Mouse (Mus musculus) left cerebral cortex, postnatal 14 days (tissue): ENCODE results near the gene Mms19. TPM values are rescaled to one million over a fixed set of nuclear protein-coding genes. Genes with fewer than 3 reads are reported as not detected.
A peak's percentile ranks its signal among the peaks of the same experiment; 100 is the strongest.

ENCODE experiments used
- DNase-seq, 2 experiments: peaks; one replicate each; pipeline ENCODE4 v3.0.0; 2021 to 2022; ENCODE audit warnings: low spot score in 2 of 2, mixed read lengths in 1 of 2
- intact Hi-C: fragments of 180-260 bp; cut with DNase I; formaldehyde crosslinking; loops from one replicate; pipeline ENCODE4 v1.15.1; 2025
- long read RNA-seq, 2 experiments: library from polyadenylated mRNA; stranded (forward); transcript quantifications; one replicate each; pipeline ENCODE4 v2.0.0; 2021
- total RNA-seq, 2 experiments: library from RNA; stranded (reverse); gene quantifications; 2 replicates each; pipeline ENCODE4 v1.2.3; 2021

The Mms19 gene
- 10 to 100 TPM; 26.7 to 35.6 TPM for total RNA-seq
- long read RNA-seq, experiment 1, full-length matches to known transcripts, result 5 of 28 reads
- long read RNA-seq, experiment 1, partial matches to known transcripts, result 3 of 28 reads
- long read RNA-seq, experiment 1, other reads (novel, unspliced or antisense), result 20 of 28 reads
- long read RNA-seq, experiment 2, full-length matches to known transcripts, result 2 of 15 reads
- long read RNA-seq, experiment 2, partial matches to known transcripts, result 1 of 15 reads
- long read RNA-seq, experiment 2, other reads (novel, unspliced or antisense), result 12 of 15 reads

DNA sequence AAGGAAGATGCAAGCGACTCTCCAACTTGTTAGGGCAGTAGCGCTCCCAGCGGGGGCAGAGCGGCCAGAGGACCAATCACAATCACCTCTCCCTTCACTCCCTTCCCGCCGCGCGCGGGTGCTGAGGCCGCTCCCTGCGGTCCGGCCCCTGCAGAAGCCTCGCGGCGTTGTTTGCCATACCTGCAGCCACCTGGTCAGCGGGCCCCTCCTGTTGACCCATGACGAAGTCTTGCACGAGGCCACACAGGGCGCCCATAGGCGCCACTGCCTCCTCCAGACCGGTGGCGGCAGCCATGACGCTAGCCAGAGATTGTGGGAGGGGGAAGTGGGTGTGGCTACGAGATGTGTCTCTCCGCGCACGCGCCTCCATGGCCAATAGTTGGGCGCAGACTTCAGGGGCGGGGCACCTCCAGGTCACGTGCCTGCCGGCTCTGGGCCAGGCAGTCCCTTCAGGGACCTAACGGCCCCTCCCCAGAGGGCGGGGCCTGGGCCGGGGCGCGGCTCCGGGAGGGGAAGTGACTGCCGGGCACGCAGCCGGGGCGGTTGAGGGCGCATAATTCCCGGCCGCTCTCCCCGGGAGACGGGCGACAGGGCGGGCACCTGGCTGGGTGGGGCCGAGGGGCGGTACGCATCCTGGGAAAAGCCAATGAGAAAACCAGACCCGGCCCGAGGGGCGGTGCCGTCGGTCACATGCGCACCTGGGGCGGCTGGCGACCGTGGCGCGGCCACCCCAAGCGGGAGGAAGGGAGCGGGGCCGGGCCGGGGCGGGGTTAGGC is at the start of gene Mms19:
Gene Mms19 (minus strand): TSS at position 339 of the 776 bp plus-strand sequence.
- intact Hi-C loops, result loop anchor here (5.0 kb wide), 1 partner anchor 36 kb away; no protein-coding TSS in a partner anchor
- peak; percentile 99 for DNase-seq

DNA sequence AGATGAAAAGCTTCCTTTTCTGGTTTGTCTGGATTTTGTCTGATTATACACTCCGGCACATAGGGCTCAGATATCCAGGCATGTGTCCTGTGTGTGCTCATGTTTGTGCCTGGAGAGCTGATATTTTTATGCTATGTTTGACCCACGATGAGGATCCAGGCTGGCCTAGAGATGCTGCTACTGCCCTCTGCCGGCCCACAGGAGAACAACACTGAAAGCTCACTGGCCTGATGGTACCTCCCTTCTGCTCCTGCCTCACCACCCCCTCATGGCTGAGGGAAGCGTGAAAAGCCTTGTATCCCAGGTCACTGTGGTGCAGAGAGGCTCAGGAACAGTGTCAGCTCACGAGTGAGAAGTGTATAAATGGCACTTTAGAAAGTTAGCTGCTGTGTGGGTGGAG is 45.2 kb upstream of the Mms19 start:
- DNase-seq, result peak; percentile 85 to 89
- intact Hi-C loops, result loop anchor here (5.0 kb wide), 2 partner anchors 74 to 129 kb away; partner anchors contain the start of gene Rrp12

DNA sequence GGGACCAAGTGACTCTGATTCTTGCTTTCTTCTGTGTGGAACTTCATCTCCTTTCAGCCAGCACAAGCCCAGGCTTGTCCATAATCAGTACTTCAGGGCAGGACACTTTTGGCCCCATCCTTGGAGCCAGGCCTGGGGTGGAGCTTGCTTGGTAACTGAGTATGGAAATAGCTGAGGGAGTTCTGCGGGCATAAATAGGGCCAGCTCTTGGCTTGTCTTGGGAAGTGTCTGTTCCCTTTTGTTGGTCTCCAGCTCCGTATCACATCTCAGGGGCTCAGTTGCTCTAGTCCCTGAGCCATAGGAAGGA is 41.5 kb upstream of the Mms19 start:
- DNase-seq, result no peak
- intact Hi-C loops, result no loop called here

DNA sequence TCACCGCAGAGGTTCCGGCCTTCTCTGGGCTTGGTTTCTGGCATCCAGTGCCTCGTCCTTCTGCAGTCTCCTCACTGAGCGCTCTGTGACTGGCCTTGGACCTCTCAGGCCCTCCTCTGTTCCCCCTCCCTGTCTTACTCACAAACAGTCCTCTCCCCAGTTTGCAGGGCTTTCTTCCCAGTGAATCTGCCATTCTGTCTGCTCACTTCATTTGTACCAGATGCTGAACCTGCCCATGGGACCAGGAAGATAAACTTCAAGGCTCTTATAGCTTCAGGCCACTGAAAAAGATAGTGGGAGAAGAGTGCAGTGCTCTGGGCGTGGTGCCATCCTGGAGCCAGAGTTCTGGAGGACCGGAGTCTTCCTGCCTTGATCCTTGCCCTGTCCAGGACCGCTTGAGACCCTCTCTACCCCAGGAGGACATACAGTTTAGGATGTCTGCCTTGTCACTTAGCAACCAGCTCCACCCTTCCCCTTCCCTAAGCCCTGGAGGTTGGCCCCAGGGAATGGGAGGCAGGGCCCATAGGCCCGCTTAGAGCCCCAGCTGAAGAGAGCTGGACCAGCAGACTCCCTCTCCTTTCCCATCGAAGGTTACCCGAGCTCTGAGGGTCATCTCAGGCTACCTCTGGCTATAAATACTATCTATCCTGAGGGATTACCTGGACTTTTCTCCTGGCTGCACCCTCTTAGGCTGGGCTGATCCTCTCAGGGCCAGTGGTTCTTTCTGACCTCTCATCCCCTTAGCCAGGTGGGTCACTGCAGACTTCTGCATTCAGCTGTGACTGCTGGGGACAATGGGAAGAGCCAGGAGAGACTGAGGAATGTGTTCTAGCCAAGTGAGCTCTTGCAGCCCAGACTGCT is 41.0 kb upstream of the Mms19 start:
- DNase-seq, result no peak
- intact Hi-C loops, result no loop called here

DNA sequence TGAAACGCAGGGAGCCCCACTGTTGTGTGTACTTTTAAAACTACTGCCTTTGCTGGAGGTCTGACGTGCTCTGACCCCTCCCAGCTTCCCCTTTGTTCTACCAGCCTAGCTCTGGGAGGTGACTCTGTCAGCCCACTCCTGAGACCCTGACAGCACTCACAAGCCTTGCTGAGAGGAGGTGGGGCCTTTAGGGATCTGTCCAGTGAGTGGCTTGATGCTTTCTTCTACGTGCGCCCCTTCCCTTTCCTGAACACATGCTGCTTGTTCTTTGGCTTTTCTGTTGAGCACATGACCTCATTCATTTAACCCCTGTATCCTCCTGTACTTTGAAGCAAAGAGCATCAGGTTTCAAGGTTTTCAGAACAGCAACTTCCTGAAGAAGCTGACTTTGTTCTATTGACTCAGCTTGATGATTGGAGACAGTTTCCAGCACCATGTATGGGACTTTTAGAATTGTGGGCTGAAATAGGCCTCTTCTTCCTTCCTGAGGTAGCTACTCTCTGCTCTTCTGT is 38.1 kb upstream of the Mms19 start:
- DNase-seq, result no peak
- intact Hi-C loops, result loop anchor here (5.0 kb wide), 1 partner anchor 37 kb away; the partner anchor contains the start of genes Mms19 and Ubtd1

DNA sequence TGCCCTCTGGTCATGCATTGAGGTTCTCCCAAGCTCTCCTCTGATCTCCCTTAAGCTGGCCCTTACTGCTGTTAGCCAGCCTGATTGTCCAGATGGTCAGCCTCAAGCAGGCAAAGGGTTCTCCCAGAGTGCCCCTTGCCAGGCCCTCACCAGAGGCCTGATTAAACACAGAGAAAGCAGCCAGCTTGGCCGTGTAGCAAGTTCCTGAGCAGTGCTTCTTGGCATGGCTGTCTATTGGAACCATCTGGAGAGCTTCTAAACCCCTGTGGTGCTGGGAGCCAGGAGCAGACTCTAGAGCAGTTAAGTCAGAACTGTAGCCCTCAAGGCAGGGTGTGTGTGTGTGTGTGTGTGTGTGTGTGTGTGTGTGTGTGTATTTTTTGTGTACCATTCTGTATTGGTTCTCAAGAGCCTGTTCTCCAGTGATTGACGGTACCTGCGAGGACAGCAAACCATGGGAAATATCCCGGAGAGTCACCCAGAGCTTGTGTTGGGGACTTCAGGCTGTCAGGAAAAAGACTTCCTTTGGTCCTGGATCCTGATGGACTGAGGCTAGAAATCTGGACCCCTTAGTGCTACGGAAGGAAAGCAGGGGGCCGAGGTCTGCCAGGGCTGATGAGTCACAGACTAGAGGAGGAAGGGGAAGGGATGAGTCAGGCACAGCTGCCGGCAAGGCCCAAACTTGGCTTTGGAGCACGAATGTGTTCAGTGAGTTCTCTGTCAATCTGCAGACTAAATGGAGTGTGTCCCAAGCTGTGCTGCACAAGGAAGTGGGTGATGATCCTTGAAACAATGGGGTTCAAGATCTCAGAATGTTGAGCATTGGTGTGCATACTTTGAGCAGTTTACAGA is 36.7 kb upstream of the Mms19 start:
- peak; percentile 49 to 68 for DNase-seq
- intact Hi-C loops, result loop anchor here (5.0 kb wide), 1 partner anchor 35 kb away; the partner anchor contains the start of genes Mms19 and Ubtd1

DNA sequence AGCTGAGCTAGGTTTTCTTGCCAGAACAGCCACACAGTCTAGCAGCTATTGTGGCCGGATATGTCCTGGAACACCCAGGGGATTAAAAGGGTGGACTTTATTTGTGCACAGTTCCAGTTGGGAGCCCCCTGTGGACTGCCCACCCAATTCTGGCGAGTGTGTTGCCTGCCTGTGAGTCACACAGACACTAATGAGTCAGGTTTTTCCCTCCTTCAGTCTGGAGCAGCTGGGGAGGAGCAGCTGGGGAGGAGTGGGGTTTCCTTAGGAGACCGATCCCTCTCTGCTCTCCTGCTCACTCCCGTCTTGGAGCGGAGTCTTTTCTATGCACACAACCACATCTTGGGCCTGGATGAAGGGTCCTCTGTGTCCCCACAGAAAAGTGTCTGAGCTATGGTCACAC is 35.9 kb upstream of the Mms19 start:
- DNase-seq, result peak; percentile 41 to 63
- intact Hi-C loops, result loop anchor here (5.0 kb wide), 1 partner anchor 35 kb away; the partner anchor contains the start of genes Mms19 and Ubtd1

DNA sequence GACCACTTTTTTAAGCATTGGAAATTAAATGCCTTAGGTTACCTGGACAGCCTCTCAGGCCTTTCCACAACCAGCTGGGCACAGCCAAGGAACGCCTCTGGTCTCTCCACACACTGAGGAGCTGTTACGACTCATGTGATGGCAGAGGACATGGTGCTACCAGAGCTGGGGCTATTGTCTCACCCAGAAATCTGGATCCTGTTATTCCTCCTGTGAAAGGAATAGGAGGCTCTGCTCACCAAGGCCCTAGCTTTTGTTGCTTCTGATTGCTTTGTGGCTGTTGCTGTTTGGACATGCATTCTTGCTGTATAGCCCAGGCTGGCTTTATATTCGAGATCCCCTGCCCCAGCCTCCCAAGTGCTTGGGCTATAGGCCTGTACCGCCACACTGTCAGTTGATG is 35.3 kb upstream of the Mms19 start:
- no peak for DNase-seq
- intact Hi-C loops, result loop anchor here (5.0 kb wide), 1 partner anchor 34 kb away; the partner anchor contains the start of genes Mms19 and Ubtd1

DNA sequence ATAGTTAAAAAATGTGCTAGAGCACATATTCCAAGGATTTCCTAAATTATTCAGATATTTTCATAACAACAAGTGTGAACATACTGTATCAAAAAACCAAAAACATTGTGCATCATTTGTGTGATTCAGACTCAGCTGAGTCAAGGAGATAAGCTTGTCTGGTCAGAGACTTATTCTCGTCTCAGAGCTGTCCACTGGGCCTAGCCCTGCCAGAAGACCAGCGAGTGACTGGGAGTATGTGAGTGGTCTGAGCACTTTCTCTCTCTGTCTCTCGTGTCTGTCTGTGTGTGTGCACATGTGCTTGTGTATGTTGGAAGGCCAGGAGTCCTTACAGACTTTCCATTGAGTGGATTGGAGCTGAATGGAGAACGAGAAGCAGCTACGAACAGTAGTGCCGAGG is 34.0 kb upstream of the Mms19 start:
- no peak for DNase-seq
- intact Hi-C loops, result loop anchor here (5.0 kb wide), 1 partner anchor 33 kb away; the partner anchor contains the start of genes Mms19 and Ubtd1

DNA sequence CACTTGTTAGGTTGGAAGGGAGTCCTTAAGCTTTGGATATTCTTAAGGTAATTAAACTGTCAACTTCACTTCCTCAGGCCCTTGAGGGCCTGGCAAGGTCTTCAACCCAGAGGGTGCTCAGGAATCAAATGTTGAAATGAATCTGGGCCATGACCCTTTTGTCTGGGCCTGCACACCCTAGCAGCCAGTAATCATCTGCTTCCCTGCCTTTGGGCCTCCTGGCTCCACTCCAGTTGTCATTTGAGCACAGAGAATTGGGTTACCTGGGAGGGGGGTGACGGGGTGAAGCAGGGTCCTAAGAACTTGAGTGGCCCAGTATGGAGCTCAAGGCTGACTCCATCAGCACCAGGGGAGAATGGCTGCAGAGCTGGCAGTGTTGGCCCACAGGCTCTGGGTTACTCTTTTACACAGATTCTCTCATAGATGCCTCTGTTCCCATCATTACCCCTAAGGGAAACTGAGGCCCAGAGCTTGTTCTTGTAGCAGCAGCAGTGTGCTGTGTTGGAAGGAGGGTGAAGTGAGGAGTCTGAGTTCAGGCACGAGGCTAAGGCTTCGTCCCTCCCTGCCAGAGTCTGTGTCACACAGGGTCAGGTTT is 33.4 kb upstream of the Mms19 start:
- DNase-seq, result no peak
- intact Hi-C loops, result no loop called here

DNA sequence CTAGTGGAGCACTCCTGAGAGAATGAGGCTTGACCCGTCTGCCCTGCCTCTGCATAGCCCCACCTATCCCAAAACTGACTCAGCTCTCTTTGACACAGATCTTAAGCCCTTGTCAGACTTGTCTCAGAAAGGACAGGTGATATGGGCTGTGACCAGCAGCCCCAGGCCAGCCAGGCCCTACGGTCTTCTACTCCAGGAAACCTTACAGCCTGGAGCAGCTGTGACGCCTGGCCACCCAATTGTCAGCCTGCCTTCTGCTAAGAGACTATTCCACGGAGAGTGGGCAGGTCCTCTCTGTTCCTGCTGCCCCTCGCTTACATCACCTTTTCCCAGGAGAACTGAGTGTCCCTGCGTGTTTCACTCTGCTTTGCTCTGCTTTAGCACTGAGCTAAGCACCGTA is 30.2 kb upstream of the Mms19 start:
- intact Hi-C loops, result no loop called here
- DNase-seq, result no peak

DNA sequence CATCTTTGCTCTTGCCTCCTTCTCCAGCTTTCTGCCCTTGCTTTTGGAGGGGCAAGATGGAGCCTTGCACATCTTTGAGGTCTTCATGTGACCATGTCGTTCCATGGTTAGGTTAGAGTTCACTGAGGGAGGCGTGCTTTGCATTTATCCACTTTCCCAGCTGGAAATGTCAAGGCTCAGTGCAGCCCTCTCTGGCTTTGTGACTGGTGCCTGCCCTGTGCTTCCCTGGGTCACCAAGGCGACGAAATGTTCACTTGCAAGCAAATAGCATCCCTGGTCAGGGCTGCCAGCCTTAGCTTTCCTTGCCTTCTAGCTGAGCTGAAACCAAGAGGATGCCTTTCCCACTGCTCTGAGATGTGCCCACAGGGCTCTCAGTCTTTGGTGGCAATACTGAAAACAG is 29.5 kb upstream of the Mms19 start:
- intact Hi-C loops, result no loop called here
- no peak for DNase-seq

DNA sequence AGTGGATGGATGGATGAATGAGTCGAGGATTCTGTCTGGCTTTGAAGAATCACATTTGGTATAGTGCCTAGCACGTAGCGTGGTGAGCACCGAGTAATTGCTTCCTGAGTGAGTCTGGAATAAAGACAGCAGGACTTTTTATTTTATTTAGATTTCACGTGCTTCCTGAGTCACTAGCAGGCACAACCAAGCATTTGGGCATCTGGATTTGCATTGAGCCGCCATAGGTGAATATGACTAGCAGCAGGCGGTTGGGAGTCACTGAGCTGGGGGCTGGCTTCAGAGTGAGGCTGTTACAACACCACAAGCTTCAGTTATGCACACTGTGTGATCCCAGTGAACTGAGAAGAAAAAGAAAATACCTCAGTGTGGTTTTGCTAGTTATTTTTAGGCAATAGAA is 28.1 kb upstream of the Mms19 start:
- intact Hi-C loops, result no loop called here
- no peak for DNase-seq

DNA sequence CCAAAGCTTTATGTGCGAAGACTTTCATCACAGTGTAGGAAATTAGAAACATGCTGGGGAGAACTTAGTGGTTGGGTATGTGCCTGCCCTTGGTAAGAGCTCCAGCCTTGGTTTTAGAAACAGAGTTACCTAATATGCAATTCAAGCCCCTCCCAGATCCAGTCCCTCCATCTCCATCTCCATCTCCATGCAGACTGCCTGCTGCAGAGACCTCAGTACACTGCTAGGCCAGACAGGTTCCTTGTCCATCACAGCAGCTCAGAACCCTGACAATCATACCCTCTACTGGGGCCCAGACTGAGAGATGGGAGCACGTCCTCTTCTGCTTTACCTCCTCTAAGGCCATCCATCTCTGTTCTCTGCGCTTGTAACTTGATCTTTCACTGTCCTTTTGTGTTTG is 27.6 kb upstream of the Mms19 start:
- no peak for DNase-seq
- intact Hi-C loops, result no loop called here

DNA sequence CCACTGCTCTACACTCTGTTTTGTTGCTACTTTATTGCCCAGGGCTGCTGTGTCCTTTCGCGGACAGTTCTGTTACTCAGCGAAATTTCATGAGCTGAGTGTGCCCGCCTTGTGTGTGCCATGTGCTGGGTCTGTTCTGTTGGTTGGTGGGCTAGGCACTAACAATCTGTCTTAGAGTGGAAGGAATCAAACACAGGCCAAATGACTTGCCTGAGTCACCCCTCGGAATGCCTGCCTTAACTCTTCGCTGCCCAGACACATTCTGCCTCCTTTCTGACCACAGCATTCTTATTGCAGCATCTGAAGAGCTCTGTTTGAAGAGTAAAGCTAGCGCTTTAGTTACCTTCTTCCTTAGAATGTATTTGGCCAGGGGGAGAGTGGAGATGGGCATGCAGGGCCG is 25.6 kb upstream of the Mms19 start:
- intact Hi-C loops, result no loop called here
- DNase-seq, result no peak

DNA sequence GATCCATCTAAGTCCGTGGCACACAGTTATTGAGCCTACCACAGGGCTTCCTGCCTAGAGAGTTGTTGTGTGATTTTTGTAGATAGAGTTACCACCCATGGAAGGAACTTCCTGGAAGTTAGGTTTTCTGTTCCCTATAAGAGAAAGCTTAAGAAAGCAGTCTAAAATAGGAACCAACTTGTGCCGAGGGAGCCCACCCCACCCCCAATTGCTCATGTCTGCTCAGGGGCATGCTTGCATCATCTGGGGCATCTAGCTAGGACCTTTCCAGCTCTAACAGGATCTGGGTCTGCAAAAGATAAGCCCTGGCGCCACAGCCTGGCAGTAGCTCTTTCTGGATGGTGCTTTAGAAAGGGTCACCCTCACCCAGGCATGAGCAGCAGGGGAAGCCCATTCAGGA is 24.7 kb upstream of the Mms19 start:
- intact Hi-C loops, result no loop called here
- DNase-seq, result peak; percentile 30 to 52

DNA sequence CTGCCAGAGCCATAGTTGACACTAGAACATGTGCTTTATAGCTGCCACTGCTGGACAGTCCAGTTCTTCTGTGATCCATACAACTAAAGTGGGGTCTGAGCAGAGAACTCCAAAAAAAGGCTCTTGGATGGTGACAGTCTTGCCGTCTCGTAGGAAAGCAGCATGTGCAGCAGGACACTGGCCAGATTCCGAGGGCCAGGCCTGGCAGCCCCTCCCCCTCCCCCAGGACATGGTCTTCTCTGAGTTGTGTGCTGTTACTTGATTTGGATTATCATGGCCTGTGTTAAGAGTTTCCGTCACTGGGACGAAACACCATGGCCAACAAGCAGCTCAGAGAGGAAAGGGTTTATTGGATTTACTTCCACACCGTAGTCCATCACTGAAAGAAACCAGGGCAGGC is 23.3 kb upstream of the Mms19 start:
- DNase-seq, result no peak
- intact Hi-C loops, result no loop called here

DNA sequence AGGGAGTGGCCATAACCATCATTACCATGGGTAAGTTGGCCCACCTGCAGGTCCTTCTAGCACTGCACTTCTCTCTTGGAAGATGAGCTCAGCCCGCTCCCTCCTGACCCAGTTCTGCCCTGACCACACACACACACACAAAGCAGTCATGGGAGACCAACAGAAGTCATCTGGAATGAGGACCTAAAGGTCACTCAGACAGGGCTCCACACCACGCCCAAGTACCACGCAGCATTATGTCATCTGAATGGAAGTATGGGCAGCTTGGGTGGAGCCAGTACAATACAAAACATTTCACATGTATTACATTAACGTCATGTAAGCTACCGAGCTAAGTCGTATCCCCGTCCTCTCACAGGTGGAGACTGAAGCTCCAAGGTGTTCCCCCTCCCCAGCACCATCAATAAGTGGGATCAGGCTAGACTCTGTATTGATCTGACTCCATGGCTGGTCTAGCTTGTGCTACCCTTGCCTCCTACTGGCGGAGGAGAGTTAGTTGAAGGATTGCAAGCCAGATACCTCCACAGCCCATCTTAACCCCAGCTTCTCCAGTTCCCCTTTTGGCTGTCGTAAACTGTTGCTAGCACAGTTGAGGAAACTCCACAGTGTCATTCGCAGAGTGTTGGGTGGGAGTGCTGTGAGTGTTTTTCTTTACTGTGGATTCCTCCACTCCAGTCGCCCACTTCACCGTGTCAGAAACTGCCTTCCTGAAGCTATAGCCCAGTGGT is 20.5 kb upstream of the Mms19 start:
- intact Hi-C loops, result no loop called here

More for the DNA sequence above, 20.5 kb upstream of the Mms19 start:
- no peak for DNase-seq
